Mouse (Mus musculus) MN1 (cell line): ENCODE measurements at regions not wholly inside any gene's neighbourhood (a gene's known extent, or its start where the extent isn't known, plus 50 kb on each side); places are given as distances from the start of the nearest gene placed in this dataset.

Experiments
- DNase-seq: peaks from one replicate; pipeline ENCODE4 v3.0.0-alpha.2; 2016; ENCODE audit warnings: low spot score

GRCm38 (mm10) chr8:18311597-18311996 lies 666.5 kb downstream of the Defb40 start:
- DNase-seq, result no peak

DNA sequence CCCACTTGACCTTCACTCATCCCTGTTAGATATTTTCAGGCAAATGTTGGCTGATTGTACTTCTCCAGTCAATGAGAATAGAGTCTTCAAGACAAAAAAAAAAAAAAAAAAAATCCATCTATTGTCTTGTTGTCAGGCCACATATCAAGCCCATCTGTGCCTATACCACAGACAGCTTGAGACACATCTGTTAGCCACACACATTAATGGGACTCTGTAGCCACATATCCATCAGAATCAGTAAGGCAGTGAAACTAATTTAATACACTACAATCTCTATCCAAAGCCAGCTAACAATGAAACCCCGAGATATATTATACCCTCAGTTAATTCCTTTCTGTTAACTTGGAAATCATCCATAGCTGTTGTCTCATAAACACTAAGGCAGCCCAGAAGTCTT lies 667.1 kb downstream of the Defb40 start:
- no peak for DNase-seq

DNA sequence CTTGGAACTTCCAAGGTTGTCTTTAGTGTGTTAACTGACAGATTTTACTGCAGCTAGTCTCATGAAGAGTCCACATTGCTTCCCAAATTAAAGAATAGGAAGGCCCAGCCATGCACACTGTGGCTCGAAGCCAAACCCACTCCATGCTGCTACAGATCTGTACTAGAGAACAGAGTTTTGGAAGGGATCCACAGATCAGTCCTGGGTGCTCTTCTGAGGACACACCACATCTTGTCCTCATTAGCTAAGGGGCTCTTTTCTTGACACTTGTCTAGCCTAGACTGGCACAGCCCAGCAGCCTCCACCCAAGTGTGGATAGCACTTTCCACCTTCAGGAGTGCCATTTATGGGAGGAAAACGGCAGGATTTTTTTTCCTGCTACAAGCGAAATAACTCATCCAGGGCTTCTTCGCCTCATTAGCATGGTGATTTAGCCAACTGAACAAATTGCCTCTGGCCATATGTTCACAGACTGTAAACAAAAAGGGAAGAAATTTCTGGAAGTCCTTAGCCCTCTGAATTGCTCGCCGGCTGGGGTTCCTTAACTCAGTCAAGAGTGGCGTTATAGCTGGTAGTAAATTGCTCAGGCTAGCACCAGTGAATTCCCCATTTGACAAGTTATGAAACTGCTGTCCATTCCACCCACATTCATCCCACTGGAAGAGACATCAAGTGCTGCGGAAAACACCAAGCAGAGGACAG lies 690.4 kb downstream of the Defb40 start:
- DNase-seq, result no peak

- no peak for DNase-seq
These were observed 698.1 kb downstream of the Defb40 start for GRCm38 (mm10) chr8:18279932-18280331.

- DNase-seq, result no peak
These were observed 709.8 kb downstream of the Defb40 start for GRCm38 (mm10) chr8:18268301-18268700.

DNA sequence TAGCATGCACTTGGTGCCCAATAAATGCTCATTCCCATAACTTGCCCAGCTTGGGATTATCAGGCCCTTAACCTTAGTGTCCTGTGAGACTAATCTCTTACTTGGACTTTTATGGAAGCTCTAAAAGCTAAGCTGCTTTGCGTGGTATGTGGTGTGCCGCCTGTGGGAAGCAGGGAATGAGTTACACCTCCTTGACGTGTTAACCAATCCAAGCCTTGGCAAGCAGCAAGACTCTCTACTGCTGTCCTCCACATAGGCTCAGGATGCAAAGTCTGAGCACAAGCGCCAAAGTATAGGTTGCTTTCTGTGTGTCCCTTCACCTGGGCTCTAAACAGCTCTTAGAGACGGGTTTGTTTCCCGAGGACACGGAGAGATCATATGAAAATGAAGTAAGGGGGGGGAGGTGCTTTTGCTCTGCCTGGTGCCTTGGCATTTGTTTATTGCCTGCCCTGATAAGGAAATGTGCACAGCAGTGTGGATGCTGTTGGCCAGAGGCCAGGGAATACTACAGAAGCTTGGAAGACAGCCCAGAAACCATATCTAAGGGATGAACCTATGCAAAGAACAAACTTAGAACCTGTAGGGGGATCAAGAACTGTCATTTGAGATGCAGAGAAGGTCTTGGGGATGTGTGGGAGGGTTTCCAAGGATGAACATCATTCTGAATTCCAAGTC lies 719.6 kb downstream of the Defb40 start:
- no peak for DNase-seq

DNA sequence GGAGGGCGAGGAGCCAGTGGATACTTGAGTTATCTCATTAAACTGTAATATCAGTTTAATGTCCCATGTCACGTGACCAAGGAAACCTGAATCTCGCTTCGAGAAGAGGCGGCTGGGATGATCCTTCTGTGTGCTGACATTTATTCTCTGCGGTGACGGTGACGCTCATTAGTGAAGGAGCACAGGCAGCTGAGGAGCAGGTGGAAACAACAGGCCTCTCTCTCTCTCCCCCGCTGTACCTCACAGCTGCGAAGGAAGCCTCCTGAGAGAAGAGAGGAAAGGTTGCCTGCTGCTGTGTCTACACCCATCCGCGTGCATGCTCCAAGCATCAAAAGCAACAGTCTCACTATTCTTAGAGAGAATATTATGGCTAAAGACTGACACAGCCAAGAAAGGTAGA lies 731.8 kb downstream of the Defb40 start:
- DNase-seq, result no peak

DNA sequence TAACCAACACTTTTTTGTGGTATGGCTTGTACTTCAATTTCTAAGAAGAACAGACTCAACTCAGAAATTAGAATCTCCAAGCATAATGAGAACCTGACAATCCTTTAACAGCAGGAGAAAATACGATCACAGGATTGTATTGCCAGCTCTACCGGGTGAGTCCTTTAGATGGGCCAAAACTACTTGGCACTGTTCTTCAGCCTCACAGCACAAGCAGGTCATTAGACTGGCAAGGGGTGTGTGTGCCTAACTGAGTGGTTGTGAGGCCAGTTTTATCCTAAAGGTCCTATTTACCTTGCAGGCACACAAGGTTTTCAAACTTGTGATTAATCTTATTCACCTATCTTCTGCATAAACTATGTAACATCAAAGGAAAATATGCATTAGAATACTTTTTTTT lies 760.5 kb downstream of the Defb40 start:
- no peak for DNase-seq

GRCm38 (mm10) chr8:18217192-18217591 lies 760.9 kb downstream of the Defb40 start:
- DNase-seq, result no peak

GRCm38 (mm10) chr8:18216516-18216915 lies 761.5 kb downstream of the Defb40 start:
- DNase-seq, result no peak

DNA sequence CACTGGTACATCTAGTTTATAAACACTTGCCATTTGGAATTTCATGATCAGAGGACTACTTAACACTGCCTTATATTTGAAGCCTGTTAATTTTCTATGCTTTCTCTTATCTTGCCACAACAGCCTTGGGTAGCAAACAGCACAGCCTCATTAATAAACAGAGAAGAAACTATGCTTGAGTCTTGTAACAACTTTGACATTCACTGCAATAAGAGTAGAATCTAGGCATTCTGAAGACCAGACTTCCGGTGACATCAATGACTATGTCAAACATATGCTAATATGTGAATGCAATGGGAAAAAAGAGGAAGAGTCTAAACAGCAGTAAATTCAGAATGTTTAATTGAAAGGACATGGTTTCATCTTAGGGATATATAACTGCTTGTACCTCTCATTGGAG lies 768.0 kb downstream of the Defb40 start:
- no peak for DNase-seq

DNA sequence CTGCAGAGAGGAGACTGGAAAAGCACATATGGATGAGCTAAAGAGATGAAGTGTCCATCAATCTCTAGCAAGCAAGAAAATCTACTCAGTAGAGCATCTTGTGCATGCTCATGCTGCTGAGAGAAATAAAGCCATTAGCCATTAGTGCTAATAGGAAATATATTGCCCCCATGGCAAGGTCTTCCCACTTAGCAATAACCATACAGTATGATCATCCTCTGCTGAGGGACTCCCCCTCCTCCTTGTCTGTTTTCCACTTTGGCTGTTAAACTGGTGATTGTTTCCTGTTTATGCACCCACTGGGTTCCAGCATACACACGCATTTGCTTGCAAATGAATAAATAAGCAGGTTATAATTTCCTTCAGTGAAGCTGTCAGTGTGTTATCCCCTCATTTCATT lies 769.4 kb downstream of the Defb40 start:
- no peak for DNase-seq

DNA sequence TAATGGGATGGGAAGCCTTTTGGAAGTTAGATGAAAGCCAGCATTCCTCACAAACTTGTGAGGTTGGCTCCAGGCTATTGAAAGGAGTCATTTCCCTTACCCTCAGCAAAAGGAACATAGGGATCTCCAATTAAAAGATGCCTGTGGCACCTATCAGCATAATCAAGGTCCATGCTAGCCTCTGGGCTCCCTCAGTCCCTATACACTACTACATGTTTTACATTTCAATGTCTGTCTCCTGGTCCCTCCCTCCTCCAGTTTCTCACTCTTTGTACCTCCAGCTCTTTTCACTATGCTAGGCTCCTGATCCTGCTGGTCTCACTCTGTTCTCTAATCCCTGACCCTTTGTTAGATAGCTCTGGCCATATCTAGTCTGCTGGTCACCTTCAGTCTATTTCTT lies 790.6 kb downstream of the Defb40 start:
- DNase-seq, result no peak

GRCm38 (mm10) chr8:18175544-18176092 lies 802.4 kb downstream of the Defb40 start:
- DNase-seq, result no peak

DNA sequence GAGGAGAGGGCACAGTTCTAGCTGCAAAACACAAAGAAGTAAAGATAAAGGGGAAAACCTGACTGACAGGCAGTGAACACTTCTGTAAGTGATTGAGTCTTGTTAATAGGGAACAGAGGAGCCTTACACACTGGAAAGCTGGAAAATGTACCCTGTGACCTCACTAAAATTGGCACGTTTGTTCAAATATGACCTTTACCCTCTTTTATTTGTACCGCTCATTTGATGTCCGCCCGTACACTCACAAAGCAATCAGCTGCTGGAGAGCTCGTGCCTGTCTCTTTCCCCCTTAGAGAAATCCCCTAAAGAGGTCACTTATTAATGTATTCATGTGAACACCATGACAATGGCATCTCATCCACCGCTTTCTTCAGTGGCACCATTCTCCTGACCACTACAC lies 819.4 kb downstream of the Defb40 start:
- DNase-seq, result no peak

DNA sequence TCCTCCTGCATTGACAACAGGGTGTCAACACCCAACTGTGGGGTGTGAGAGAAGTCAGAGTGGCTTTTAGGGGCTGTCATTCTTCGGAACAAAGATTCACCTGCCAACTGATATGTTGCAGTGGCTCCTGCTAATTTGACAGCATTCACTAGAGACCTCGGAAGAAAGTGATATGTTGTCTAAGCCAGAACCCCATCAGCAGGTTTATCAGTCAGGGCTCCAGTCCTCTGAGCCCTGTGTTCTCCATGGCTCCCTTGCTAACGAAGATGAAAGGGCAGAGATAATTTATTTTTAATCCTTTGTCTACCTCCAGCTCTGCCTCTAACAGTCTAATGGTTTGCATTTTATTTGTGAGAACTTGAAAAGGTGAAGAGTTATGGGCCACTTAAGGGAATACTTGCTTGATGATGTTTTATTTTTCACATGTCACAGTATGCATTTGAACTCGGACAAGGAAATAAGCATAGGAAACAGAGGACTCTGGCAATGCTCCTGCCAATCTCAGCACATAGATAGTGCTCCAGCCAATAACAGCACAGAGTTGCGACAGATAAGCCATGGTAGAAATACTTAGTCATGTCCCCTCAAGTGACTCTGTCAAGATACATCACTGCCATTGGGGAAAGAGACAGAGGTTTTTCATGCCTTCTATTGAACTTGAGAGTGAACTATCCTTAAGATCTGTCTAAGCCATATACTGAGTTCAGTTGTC lies 862.6 kb downstream of the Defb40 start:
- DNase-seq, result no peak

DNA sequence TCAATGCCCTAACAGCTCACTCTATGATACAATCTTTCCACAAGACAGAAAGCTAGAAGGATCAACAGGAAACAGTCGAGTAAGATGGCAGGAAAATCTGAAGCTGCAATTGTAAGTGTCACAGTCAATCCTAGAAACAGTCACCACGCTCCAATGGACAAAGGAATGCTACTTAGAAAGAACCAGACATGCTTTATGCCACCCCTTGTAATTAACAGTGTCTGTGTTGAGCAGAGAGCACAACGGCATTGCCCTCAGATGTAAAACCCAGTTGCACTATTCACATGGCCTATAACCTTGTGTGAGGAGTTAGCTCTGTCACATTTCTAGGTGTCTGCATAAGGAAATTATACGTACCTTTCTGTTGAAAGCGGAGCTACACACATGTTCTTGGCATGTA lies 864.8 kb downstream of the Defb40 start:
- no peak for DNase-seq

DNA sequence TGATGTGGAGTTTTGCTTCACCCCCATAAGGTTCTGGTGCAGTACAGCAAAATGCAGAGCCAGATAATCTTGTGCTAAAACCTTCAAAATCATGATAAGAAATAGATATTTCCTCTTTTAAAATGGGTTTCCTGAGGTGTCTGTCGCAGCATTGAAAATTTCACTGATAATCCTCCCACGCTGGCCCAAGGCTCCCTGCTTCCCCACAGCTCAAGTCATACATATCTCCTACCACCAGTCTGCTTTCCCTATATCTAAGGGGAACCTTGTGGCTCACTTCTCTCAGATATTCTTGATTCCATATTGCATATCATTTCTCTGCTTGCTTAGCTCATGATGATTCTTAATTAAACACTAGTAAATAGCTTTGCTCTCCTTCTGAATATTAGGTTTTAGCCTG lies 868.6 kb downstream of the Defb40 start:
- DNase-seq, result no peak

- no peak for DNase-seq
These were observed 871.2 kb downstream of the Defb40 start for GRCm38 (mm10) chr8:18106827-18107226.

GRCm38 (mm10) chr8:18065456-18065855 lies 912.6 kb downstream of the Defb40 start:
- DNase-seq, result no peak

- DNase-seq, result no peak
These were observed 918.5 kb downstream of the Defb40 start for GRCm38 (mm10) chr8:18059526-18059925.

GRCm38 (mm10) chr8:18021196-18021595 lies 956.9 kb downstream of the Defb40 start:
- DNase-seq, result no peak

DNA sequence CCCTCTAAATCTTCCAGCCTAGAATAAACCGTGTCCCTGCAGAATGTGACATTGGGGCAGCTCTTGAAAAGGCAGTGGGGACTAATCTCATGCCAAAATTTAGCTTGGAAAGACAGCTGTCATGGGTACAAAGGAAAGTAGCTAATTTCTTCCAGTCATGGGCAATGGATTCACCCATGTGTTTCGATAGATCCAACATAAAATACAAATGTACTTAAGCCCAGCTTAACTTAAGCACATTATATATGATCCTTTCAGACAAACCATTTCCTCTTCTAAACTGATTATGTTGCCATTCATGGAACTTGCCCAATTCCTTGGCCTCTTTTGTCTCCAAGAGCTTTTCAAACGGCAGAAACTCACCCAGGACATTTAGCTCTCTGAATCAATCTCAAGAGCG lies 970.5 kb downstream of the Defb40 start:
- no peak for DNase-seq
